Mouse (Mus musculus): ENCODE measurements at regions not wholly inside any gene's neighbourhood (a gene's known extent, or its start where the extent isn't known, plus 50 kb on each side); places are given as distances from the start of the nearest gene placed in this dataset.
A peak's percentile ranks its signal among the peaks of the same experiment; 100 is the strongest.

GRCm38 (mm10) chrX:69100216-69100615, 207.4 kb upstream of the Gm6812 start:
- peak; percentile 21 to 31 for DNase-seq
- intact Hi-C loops (cut with DNase I), result no loop called here

Measured in heart, postnatal 10 days (tissue).